Mouse (Mus musculus) midbrain, embryonic 15.5 days (tissue): ENCODE measurements around the gene Krt27. TPM values are rescaled to one million over a fixed set of nuclear protein-coding genes. Genes with fewer than 3 reads are reported as not detected.

Source experiments
- ATAC-seq: fragments of 200-750 bp; cut with Nextera tagmentation; replicated peaks from 2 replicates; pipeline ENCODE4 v1.8.0; 2017; ENCODE audit warnings: moderate TSS enrichment
- H3K27ac ChIP-seq: fragments of 300-500 bp; sonication (generic); 2 replicates; pipeline ENCODE4 v1.5.1; 2015; ENCODE audit warnings: mild to moderate bottlenecking, inconsistent platforms
- H3K27me3 ChIP-seq: fragments of 300-500 bp; sonication (generic); replicated peaks from 2 replicates; pipeline ENCODE4 v1.6.1; 2015; ENCODE audit warnings: inconsistent platforms
- H3K36me3 ChIP-seq: fragments of 300-500 bp; sonication (generic); replicated peaks from 2 replicates; pipeline ENCODE4 v1.6.1; 2015; ENCODE audit warnings: inconsistent platforms
- H3K4me1 ChIP-seq: fragments of 300-500 bp; sonication (generic); 2 replicates; pipeline ENCODE4 v1.6.1; 2015; ENCODE audit warnings: inconsistent platforms
- H3K4me2 ChIP-seq: fragments of 300-500 bp; sonication (generic); 2 replicates; pipeline ENCODE4 v1.6.1; 2015; ENCODE audit warnings: inconsistent platforms, mild to moderate bottlenecking, moderate library complexity
- H3K4me3 ChIP-seq: fragments of 300-500 bp; sonication (generic); 2 replicates; pipeline ENCODE4 v1.5.1; 2015; ENCODE audit warnings: mild to moderate bottlenecking, inconsistent platforms
- H3K9ac ChIP-seq: fragments of 300-500 bp; sonication (generic); 2 replicates; pipeline ENCODE4 v1.6.1; 2015; ENCODE audit warnings: mild to moderate bottlenecking, inconsistent platforms
- H3K9me3 ChIP-seq: fragments of 300-500 bp; sonication (generic); 2 replicates; pipeline ENCODE4 v1.6.1; 2016; ENCODE audit warnings: inconsistent platforms
- WGBS: fragments of 180-500 bp; shearing (Covaris S2); methylation state at CpG from one replicate; pipeline ENCODE4 v1.1.7; 2015; ENCODE audit warnings: mixed read lengths; 5-methylcytosine and 5-hydroxymethylcytosine counted together
- polyA plus RNA-seq: library from polyadenylated mRNA; unstranded; fragments of >200 nt; fragmentation: Nextera tagmentation; extraction: Ambion mirVana; gene quantifications from 2 replicates; pipeline ENCODE4 v1.2.1, GENCODE M21; 2015

The Krt27 gene
- polyA plus RNA-seq, 1 experiment from 2014 or later: 0.21 TPM

DNA sequence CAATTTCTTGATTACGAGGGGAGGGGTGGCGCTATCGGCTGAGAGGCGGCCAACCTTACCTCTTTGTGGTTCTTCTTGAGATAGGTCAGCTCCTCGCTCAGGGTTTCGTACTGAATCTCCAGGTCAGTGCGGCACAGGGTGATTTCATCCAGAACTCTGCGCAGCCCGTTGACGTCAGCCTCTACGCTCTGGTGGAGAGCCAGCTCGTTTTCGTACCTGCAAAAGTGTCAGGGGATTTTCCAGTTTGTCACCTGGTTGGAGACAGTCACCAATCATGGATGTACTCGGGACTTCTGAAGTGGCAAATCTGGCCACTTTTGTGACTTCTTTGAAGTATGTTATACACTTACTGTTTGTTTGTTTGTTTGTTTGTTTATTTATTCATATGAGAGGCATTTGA, 29.8 kb downstream of the Krt27 start:
- no peak overlapping the region for H3K4me2 ChIP-seq
- ATAC-seq: no peak
- no peak overlapping the region for H3K4me3 ChIP-seq
- no peaks in the 10 kb centered on the region for H3K27me3 ChIP-seq
- H3K9ac ChIP-seq: no peak overlapping the region
- H3K36me3 ChIP-seq: no peaks in the 10 kb centered on the region
- H3K4me1 ChIP-seq: no peaks in the 10 kb centered on the region
- H3K9me3 ChIP-seq: no peaks in the 10 kb centered on the region
- WGBS: 93% methylated on average over 14 of the region's 14 CpGs
- H3K27ac ChIP-seq: no peak overlapping the region

DNA sequence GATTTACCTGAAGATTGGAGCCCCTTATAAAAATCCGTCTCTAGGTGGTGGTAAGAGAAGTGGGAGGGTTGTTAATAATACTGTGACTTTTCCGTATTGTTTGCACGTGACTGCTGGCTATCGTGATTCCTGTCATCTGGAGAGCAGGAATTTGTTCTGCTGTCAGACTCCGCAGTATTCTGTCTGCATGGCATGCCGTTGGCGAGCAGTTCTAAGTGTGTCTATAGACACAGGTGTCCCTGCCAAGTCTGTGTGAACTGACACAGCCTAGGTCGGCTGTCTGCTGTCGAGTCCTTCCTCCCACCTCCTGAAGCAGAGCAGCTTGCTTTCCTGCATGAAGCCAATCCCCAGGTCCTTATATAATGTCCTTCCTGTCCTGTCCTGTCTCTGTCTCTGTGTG, 31.8 kb downstream of the Krt27 start:
- ATAC-seq: no peak
- Histone ChIP-seq H3K36me3 (no peaks in the 10 kb centered on the region), H3K9me3 (no peaks in the 10 kb centered on the region), H3K4me3 (no peak overlapping the region), H3K27ac (no peak overlapping the region), H3K4me2 (no peak overlapping the region), H3K4me1 (no peaks in the 10 kb centered on the region), H3K27me3 (no peaks in the 10 kb centered on the region), H3K9ac (no peak overlapping the region)
- WGBS: 76% methylated on average over 9 of the region's 9 CpGs

DNA sequence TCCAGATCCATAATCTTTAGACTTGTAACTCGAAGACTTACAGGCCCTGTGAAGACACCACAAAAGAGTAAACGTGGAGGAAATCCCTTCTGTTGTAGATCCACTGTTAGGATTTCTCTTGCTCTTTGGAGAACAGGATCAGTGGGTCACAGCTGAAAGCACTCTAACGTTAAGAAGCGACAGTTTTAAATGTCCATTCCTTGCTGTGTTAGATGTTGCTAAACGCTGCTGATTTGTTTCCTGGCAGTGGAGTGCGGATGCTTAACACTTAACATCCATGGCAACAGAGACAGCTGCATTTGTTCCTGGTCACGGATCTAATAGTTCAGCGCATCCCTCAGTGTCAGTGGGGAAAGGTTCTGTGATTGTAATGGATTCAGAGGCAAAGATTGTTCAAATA, 34.4 kb downstream of the Krt27 start:
- no peaks in the 10 kb centered on the region for H3K4me1 ChIP-seq
- no peak overlapping the region for H3K9ac ChIP-seq
- 32% methylated on average over 8 of the region's 8 CpGs for WGBS
- no peaks in the 10 kb centered on the region for H3K9me3 ChIP-seq
- H3K4me3 ChIP-seq: no peak overlapping the region
- H3K4me2 ChIP-seq: no peak overlapping the region
- H3K27me3 ChIP-seq: no peaks in the 10 kb centered on the region
- no peaks in the 10 kb centered on the region for H3K36me3 ChIP-seq
- H3K27ac ChIP-seq: no peak overlapping the region
- ATAC-seq: no peak

DNA sequence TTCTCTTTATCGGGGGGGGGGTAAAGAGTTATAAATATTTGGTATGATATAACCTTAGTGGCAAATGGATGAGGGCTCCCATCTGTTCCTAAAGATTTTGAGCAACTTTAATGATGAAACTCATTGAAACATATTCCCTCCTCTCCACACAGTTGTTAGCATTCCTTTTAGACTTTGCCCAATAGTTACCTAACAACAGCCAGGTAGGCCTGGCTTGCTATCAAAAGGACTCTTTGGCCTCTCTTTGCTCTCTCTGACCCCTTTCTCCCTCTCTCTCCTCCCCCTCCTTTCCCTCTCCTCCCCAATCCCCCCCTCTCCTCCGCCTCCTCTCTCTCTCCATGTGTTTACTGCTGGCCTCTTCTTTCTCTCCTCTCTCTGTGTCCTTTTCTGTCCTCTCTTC, 36.3 kb downstream of the Krt27 start:
- H3K27me3 ChIP-seq: no peaks in the 10 kb centered on the region
- H3K4me3 ChIP-seq: no peak overlapping the region
- 87% methylated on average over 2 of the region's 2 CpGs for WGBS

DNA sequence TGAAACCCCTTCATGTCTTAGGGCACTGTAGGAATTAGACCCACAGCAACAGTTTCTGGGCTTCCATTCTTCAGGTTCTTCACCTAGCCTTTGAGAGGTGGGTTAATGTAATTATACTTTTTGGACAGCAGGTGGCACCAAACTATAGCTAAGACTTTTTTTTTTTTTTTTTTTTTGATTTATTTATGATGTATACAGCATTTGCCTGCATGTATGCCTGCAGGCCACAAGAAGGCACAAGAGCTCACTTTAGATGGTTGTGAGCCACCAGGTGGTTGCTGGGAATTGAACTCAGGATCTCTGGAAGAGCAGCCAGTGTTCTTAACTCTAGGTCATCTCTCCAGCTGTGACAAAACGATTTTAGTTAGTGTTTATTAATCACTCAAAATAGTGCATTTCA, 40.0 kb downstream of the Krt27 start:
- H3K36me3 ChIP-seq: no peaks in the 10 kb centered on the region
- H3K4me1 ChIP-seq: no peaks in the 10 kb centered on the region
- no peaks in the 10 kb centered on the region for H3K9me3 ChIP-seq
- no peak for ATAC-seq
- no peak overlapping the region for H3K4me2 ChIP-seq
- no peak overlapping the region for H3K27ac ChIP-seq
- 91% methylated on average over 1 of the region's 1 CpGs for WGBS
- no peak overlapping the region for H3K4me3 ChIP-seq
- no peak overlapping the region for H3K9ac ChIP-seq
- no peaks in the 10 kb centered on the region; the same call in 1 of the 2 replicates for H3K27me3 ChIP-seq

More for the DNA sequence above, 36.3 kb downstream of the Krt27 start:
- Histone ChIP-seq H3K36me3 (no peaks in the 10 kb centered on the region), H3K4me1 (no peaks in the 10 kb centered on the region), H3K9ac (no peak overlapping the region), H3K9me3 (no peaks in the 10 kb centered on the region), H3K4me2 (no peak overlapping the region), H3K27ac (no peak overlapping the region)
- no peak for ATAC-seq

DNA sequence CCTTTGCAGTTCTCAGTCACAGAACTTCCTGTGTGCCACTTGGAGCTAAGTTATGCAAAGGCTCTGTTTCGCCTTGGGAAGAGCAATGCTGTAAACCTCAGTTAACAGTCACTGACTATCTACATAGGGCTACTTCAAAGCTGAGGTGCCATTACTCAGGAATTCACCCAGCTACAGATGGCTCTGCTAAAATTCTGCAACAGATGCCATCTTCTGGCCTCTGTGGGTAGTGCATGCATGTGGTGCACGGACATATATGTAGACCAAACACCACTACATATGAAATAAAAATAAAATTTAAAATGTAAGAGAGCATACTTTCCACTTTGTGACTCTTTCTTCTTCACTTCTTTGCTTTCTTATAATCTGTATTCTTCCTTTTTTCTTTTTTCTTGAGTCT, 43.3 kb downstream of the Krt27 start:
- Histone ChIP-seq H3K4me2 (no peak overlapping the region), H3K4me1 (no peaks in the 10 kb centered on the region), H3K9ac (no peak overlapping the region), H3K27ac (no peak overlapping the region), H3K4me3 (no peak overlapping the region), H3K9me3 (no peaks in the 10 kb centered on the region), H3K27me3 (no peaks in the 10 kb centered on the region; the same call in 1 of the 2 replicates), H3K36me3 (no peaks in the 10 kb centered on the region)
- no peak for ATAC-seq
- WGBS: 42% methylated on average over 2 of the region's 2 CpGs

Other genes starting within 250 kb of the Krt27 start
- gene Ccr7, start 196.0 kb downstream of the Krt27 start, polyA plus RNA-seq: 0.09 TPM in 1 of 2 replicates, not detected in the other
- gene Smarce1, start 120.1 kb downstream of the Krt27 start, polyA plus RNA-seq: 322 and 331 TPM in 2 replicates
- 6.8 and 8.1 TPM in 2 replicates for gene Krt222, start 107.0 kb downstream of the Krt27 start, polyA plus RNA-seq
- not detected in 2 replicates for gene Krt24, start 65.8 kb downstream of the Krt27 start, polyA plus RNA-seq
- gene Krt25, start 28.2 kb downstream of the Krt27 start, polyA plus RNA-seq: 0.11 and 0.22 TPM in 2 replicates
- 0.14 and 0.22 TPM in 2 replicates for gene Krt26, start 13.1 kb downstream of the Krt27 start, polyA plus RNA-seq
- gene Krt28, start 23.8 kb upstream of the Krt27 start, polyA plus RNA-seq: 0.21 and 0.45 TPM in 2 replicates
- 24.4 and 25.0 TPM in 2 replicates for gene Krt10, start 38.3 kb upstream of the Krt27 start, polyA plus RNA-seq
- gene Krt12, start 71.2 kb upstream of the Krt27 start, polyA plus RNA-seq: 0.14 and 0.23 TPM in 2 replicates
- 0.19 and 0.20 TPM in 2 replicates for gene Krt20, start 87.0 kb upstream of the Krt27 start, polyA plus RNA-seq
- gene Krt23, start 142.0 kb upstream of the Krt27 start, polyA plus RNA-seq: 0.18 TPM in 1 of 2 replicates, not detected in the other
- not detected in 2 replicates for gene Krt39, start 170.2 kb upstream of the Krt27 start, polyA plus RNA-seq
- not detected in 2 replicates for gene Krt40, start 192.1 kb upstream of the Krt27 start, polyA plus RNA-seq
- not detected in 2 replicates for gene Krtap3-3, start 199.8 kb upstream of the Krt27 start, polyA plus RNA-seq
- gene Krtap3-2, start 205.7 kb upstream of the Krt27 start, polyA plus RNA-seq: not detected in 2 replicates
- not detected in 2 replicates for gene Gm11939, start 208.4 kb upstream of the Krt27 start, polyA plus RNA-seq
- not detected in 2 replicates for gene Krtap3-1, start 215.5 kb upstream of the Krt27 start, polyA plus RNA-seq
- not detected in 2 replicates for gene Krtap1-5, start 229.9 kb upstream of the Krt27 start, polyA plus RNA-seq
- not detected in 2 replicates for gene Krtap1-4, start 232.6 kb upstream of the Krt27 start, polyA plus RNA-seq
- not detected in 2 replicates for gene Krtap1-3, start 240.2 kb upstream of the Krt27 start, polyA plus RNA-seq
- gene Krtap9-3, start 247.0 kb upstream of the Krt27 start, polyA plus RNA-seq: not detected in 2 replicates